Mouse (Mus musculus) left cerebral cortex, adult 8-10 months (tissue): ENCODE measurements at regions not wholly inside any gene's neighbourhood (a gene's known extent, or its start where the extent isn't known, plus 50 kb on each side); places are given as distances from the start of the nearest gene placed in this dataset.
"Not testable (repeated sequence)": the region's sequence is repeated elsewhere in the genome, so short reads cannot be mapped to it uniquely, and the experiment has no call there.

ENCODE experiments used
- DNase-seq, 2 experiments: peaks; one replicate each; pipeline ENCODE4 v3.0.0; 2022; ENCODE audit warnings: low spot score in 2 of 2

DNA sequence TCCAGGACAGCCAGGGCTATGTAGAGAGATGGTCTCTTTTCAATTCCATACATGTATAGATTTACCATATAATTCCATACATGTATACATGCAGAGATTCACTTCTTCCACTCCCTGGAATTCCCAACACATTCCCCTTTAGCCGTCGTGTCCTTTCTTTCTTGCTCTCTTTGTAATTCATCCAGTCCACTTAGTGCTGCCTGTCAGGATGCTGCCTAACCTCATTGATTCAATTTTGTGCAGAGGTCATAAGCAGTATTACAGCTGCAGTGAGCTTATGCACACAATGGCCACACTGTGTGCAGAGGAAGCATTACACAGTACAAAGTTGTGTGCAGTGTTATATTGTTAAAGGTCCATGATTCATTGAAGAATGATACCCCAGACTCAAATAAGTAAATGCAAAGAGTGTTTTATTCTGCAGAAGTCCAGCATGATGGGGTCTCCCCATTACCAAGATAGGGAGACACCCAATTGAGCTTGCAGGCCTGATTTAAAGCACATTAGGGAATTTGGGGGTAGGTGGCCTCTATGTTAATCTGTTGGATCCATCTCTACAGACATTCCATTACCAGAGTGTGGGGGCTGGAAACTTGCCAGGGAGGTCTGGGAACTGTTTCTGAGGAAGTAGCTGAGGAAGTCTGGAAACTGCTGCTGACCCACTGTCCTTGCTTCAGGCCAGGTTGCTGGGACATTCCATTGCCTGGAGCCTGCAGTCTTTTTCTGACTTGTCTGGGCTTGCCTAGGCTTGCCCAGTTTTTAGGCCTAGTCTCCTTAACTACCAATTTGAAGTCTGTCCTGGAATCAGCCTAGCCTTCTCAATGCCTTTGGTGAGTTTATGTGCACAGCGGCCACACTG is 72.8 kb downstream of the Fam161a start:
- DNase-seq = no peak

DNA sequence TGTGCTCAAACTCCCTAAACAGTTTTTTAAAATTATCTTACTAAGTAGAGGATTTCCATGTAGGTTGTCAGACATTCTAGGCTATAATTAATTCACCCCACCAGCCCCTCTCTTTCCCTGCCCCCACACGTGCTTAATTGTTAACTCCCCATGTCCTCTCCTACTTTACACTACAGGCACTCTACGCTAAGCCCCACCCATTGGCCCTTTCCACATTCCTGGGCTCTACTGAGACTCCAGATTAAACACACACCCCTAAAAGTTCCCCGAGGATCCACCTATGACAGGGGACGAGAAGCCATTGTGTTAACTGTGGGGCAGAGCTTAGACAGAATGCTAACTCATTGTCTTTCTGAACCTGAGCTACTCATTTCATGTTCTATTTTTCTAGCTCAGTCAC is 74.3 kb downstream of the Fam161a start:
- no peak for DNase-seq

DNA sequence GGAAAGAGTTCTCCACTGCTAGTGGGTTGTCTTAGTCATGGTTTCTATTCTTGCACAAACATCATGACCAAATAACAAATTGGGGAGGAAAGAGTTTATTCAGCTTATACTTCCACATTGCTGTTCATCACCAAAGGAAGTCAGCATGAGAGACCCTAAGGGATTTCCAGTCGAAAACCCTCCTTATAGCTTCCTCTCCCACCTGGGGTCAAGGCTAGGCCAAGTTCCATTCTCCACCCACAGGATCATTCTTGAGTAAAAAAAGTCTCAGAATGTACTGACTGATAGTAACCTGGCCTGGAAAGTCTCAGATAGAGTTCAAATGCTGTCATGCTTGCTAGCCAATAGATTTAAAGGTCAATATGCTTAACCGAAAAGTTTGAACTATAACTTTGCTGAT is 76.5 kb downstream of the Fam161a start:
- DNase-seq = not testable (repeated sequence)

DNA sequence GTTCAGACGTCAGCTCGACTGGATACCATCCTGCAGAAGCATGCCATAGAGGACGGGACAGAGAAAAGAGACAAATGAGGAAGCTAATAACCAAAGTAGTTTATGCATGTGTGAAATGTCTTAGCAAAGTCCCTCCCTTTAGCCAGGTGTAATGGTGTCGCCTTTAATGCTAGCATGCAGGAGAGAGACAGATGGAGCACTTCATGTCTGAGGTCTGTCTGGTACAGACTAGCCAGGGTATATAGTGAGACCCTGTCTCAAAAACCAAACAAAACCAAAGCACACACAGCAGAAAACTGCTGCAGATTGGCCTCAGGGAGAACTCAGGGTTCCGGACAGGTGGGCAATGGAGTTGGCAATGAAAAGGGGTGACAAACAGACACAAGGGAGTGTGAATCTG is 88.0 kb downstream of the Fam161a start:
- DNase-seq = no peak

DNA sequence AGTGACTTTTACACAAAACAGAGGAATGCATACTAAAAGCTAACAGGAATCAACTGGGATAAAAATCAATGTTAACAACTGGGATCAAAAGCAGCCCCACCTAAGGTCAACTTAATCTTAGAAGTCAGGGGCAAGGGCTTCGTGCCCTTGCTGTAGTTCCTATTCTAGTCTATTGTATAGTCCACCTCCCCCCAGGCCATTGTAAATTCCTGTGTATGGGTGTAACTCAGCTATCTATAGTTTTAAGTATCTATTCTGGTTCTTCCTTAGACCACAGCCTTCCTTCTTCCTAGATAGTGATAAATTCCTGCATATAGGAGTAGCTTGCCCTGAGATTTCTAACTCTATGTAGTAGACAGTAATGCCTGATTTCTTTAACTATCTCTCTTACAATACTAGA is 88.4 kb downstream of the Fam161a start:
- DNase-seq = not testable (repeated sequence)

DNA sequence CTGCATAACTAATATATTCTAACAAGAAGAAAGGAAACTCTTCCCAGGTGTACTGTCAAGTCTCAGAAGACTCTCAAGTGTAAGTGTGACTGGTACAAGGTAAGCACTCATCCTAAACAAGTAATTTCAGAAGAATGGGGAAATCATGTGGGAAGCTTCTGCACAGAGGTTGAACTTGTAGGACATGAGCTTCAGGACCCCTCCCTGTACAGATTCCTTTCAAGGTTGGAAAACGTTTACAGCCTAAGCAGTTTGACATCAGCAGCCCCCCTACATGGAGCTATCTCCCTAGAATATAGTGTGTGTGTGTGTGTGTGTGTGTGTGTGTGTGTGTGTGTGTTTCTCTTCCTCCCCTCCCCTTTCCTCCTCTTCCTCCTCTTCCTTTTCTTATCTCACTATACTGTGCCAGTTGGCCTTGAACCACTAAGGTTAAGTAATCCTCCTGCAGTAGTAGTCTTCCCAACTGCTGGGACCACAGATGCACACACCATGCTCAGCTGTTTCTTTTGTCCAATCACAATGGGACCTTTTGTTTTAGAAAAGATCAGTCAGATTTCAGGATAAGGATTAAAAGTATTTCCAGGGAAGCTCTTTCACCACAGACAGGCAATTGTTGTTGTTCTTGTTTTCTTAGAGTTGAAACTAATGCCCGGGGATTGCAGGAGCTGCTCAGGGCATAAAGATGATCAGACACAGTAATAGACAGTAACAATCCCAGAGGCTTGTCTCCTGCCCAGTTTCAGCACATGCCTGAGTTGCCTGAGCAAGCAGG is 89.3 kb downstream of the Fam161a start:
- no peak for DNase-seq

DNA sequence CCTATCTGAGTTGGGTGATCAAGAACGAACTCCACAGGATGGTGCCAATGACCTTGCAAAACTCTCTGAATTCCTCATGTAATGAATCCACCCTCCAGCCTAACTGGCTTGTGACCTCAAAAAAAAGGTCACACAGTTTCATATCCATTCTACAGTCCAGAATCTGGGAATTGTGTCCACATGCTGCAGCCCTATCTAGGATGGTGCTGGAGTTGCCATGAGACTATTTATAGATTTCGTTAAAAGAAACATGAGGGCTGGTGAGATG is 89.8 kb downstream of the Fam161a start:
- no peak for DNase-seq

DNA sequence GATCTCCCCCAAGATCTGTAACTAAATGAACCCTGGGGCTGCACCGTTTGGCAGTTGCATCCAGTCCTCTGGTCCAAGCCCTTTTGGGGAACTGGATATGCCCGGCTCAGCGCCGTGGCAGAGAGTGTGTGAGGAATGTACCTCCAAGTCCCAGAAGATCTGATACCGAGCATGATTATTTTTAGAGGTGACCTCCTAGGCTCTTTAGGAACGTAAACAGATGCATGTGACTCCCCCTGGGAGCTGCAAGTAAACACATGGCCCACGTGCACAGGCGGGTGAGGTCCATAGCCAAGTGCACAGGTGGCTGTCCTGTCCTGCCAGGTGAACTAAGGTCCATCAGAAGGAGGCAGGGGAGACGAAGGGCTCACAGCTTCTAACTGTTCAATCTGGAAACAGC is 107.3 kb downstream of the Fam161a start:
- no peak for DNase-seq

DNA sequence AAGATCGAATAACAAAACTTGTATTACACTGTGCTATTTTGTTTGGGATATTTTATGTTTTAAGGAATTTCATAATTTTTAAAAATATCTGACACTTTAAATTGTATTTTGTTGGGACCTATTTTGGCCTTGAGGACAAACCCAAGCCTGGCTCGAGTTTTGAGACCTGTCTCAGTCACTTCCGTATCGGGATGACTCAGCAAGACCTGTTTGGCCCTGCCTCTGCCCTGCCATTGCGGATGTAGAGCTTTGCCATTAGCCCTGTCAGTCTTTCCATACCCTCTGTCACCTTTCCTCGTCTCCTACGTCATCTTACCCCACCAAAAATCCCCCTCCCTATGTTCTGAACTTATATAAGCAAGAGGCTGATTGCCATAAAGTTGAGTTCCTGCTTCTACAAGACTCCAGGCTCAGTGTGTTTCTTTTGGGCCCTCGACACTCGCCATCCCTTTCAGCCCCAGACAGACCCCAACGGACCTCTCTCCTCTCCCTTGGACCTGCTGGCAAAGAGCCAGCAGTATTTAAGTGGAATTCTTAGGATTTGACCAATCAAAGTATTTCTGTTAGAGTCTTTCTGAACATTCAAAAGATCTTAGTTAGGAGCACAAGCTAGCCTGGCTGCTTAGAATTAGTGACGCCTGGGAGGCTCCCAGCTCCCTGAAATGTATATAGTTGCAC is 113.3 kb downstream of the Fam161a start:
- DNase-seq = no peak

DNA sequence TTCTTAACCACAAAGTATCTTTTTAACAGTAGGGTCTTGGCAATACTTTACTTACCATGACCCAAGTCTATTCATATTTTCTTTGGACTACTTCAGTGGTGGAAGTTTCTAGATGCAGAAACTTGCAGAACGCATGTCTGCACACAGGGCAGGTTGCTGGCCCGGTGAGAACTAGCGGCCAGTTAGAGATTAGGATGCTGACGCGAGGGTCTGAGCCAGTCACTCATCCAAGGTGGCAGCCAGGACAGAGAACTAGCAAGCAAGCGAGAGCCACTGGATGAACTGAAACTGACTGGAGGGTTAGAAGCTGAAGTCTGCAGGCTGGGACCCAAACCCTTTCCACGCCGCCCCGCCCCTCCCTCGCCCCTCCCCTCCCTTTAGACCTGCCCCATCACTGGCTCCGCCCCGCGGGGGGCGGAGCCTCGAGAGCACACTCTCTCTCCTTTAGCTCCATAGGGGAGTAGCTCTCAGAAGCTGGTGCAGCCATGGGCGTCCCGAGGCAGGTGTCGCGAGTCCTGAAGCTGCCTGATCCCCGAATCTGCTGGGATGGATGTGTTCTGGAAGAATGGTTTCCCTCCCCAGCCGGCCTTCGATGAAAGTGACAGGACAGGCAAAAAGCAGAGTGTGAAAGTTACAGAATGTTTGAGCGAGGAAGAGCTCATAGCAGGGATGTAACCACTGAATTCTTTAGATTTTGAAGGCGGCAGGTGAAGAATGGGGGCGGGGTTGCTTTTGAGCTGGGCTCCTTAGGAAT is 117.0 kb downstream of the Fam161a start:
- DNase-seq = peak; percentile 5

DNA sequence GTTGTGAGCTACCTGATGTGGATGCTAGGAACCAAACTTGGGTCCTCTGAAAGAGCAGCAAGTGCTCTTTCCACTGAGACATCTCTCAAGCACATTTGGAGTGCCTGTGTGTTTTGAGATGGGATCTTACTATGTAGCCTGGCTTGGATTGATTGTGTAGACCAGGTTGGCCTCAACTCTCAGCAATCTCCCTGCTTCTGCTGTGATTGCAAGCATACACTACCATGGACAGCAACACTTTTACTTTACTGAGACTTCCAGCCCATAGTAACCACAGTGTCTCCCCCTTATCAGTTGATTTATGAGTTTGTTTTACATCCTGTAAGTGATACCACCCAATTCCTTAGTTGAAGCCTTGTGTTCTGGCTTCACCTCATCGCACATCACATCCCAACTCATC is 123.8 kb downstream of the Fam161a start:
- DNase-seq = no peak

DNA sequence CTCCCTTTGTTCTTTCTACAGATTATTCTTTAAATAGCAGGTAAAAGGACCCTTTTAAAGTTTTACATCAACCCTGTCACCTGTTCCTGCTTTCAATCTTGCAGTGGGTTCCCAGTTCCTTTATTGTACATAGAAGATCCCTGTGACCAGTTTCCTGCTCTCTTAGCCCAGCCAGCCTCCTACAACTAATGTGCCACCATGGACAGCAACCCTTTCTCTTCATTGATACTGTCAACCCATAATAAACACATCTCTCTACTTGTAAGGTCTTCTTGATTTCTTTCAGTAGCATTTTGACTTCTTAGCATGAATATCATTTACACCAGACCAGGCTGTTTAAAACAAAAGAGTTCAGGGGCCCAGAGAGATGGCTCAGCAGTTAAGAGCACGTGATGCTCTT is 124.2 kb upstream of the Xpo1 start:
- DNase-seq = no peak

DNA sequence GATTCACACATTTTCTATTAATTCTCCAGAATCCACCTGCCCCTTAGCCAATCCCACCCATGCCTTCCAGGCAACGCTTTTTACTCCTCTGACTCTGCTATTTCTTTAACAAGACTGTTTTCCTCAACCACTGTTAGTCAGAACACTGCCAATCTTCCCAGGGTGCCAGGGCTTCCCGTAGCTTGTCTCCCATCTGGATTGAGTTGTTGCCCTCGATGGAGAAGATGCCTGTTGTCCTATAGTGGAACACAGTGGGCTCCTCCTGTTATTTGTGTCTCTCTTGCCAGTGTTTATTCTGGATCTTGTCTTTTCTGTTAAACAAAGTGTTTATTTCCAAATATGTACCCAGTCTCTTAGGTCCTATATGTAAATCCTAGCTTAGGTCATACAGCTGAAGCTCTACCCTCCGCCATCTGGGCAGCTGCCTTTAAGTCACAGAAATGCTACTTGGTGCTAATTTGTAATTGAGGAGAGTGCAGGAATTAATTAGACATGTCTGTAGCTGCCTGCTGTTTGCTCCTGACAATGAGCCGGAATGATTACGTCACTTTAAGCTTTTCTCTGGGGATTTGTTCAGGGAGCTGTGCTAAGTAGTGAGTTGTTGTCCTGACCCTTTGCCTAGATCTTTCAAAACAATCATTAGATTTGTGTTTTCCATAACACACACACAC is 115.3 kb upstream of the Xpo1 start:
- no peak for DNase-seq

DNA sequence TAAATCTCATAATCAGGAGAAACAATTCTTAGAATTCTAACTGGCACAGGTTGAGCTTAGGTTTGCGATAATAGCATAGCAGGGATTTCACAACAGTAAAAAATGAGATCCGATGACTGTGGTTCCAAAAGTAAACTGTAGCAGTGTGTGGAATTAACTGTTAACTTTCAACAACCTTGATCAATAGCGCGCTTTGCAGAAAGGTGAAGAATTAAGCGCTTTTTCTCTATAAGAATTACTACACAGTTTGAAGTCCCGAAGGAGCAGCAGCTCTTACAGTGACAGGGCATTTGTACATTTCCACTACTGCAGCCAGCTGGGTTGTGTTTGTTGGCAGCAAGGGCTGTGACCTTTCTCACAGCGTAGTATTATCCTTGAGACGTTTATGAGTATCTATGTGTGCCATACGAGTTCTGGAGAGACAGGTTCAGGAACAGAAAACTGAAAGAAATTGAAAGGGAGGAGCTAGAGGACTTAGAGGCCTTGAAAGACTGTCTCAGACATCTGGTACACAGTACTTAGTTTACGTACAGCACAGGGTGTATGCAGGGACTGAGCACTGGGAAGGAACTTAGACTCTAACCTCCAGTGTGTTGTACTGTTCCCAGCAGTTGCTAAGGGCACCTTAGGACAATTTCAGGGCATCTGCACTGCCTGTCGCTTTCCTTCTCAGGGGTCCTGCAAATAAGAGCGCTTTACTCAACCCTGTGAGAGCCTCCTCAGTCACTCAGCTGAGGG is 114.6 kb upstream of the Xpo1 start:
- no peak for DNase-seq

DNA sequence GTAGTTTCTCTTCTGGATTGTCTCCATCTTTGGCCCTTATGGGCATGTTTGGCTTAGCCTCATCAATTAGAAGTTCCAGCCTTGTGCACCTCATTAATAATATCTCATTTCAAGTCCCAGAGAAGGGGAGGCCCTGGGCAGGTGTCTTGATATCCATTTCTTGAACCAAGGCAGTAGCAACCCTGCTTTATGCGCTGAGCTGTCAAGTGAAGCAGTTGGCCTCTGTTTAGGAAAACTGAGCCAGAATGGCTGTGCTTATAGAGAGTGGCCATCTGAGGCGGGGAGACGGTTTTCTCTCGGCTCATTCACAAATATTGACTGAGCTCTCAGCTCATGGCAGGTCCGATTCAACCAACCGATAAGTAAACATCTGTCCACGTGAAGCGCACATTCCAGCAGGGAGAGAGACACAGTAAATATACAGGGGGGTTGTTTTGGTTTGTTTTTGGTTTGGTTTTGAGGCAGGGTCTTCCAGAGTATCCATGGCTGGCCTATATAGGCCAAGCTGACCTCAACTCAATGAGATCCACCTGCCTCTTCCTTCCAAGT is 107.7 kb upstream of the Xpo1 start:
- DNase-seq = no peak

DNA sequence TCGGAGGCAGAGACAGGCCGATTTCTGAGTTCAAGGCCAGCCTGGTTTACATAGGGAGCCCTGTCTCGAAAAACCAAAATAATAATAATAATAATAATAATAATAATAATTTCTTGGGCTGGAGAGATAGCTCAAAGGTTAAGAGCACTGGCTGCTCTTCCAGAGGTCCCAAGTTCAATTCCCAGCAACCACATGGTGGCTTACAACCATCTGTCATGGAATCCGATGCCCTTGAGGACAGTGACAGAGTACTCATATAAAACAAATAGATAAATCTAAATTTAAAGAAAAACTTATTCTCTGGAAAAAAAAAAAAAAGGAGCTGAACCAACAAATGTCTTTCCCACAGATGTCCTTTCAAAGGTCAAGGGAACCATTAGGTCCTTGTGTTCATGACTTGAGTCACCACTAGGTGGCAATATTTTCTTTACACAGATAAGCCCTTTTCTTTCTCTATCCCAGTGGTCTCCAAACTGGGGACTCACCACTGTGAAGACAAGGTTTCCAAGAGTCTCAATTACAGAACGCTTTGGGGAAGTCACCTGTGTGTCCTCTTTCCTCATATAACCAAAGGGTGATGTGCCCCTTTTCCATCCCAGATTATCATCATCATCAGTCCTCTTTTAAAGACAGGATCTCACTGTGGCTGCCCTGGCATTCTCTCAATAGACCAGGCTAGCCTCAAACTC is 106.1 kb upstream of the Xpo1 start:
- no peak for DNase-seq

DNA sequence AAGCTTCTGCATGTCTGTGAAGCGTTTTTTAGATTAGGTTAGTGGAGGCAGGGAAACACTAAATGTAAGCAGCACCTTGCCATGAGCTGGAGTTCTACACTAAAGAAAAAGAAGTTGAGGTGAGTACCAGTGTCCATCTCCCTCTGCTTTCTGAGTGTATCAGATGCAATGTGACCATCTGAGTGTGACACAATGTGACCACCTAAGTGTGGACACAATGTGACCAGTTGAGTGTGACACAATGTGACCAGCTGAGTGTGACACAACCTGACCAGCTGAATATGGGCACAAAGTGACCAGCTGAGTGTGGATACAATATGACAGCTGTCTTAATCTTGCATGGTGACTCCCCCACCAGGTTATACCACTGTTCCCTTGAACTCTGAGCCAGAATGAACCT is 101.0 kb upstream of the Xpo1 start:
- DNase-seq = no peak

DNA sequence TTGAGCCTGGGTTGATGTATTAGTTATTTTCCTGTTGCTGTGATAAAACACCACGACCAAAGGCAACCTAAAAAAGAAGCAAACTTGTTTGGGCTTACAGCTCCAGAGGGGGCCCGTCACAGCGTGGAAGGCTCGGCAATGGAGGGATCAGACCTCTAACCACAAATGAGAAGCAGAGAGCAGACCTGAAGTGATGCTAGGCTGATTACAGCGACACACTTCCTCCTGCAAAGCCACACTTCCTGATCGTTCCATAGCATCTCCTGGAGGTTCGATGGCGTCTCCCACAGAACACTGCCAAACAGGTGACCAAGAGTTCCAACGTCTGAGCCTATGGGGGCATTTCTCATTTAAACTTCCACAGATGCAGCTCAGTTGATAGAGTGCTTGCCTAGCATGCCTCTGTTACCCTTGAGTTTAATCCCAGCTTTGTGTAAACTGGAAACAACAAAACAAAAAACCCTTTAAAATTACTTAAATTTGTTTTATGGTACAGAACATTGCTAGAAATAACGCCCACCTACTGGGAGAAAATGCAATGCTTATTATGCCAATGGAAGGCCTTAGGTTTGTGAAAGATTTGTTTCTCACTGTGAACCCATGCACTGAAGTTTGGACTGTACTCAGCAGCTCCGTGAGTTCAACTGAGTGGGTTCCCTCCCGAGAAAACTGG is 87.2 kb upstream of the Xpo1 start:
- no peak for DNase-seq
